Mouse (Mus musculus) small intestine, adult 2 months (tissue): ENCODE measurements around the gene Fam227a.

ENCODE experiments used
- CTCF ChIP-seq: fragments of 200-500 bp; IDR thresholded peaks from 2 replicates; pipeline ENCODE4 v1.5.1; 2012; ENCODE audit warnings: low read depth, mild to moderate bottlenecking, control low read depth, inconsistent platforms, low read length, moderate library complexity, mixed read lengths; ENCODE audit not compliant: insufficient replicate concordance, insufficient read length; ENCODE audit errors: extremely low read depth
- POLR2A ChIP-seq: fragments of 200-500 bp; IDR thresholded peaks from 2 replicates; pipeline ENCODE4 v1.6.1; 2012; ENCODE audit warnings: low read depth, mild to moderate bottlenecking, control low read depth, inconsistent platforms, low read length, moderate library complexity

DNA sequence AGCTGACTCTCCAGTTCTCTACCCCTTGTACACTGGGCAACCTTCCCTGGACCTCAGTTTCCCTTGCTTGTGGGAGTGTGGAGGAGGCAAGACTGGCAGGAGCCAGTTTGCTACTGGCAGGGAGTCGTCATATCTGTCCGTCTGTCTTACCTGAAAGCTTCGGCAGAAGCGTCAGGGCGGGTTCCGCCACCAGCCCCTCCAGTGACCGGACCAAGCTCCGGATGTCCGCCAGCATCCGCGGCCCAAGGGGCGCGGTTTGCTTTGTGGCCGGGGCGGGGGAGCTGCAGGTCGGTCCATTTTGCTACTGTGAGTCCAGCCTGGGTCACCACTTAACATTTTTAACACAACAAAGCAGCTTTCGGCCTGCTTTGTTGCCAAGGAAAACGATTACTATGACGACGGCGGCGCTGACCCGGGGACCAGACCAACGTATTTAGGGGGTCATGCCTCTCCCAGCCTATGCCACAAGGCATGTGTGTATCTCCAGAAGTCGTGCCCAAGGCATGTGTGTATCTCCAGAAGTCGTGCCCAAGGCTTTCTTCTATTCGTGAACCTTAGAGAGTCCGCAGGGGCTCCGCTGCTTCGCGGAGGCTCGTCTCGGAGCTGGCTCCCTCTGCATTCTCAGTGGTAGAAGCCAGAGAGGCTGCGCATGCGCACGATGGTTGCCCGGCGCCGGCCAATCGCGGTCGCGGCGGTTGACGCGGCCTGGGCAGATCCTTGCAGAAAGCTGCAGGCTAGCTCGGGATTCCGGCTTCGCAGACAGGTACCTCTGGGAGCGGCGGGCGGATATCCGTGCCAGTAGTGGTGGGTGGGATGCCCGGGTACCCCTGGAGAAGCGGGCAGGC lies at the start of gene Fam227a, which contains the start of gene Cby1:
- TF ChIP-seq CTCF: no peak
- TF ChIP-seq POLR2A: peak; percentile 73; the same call in 1 of the 2 replicates
